Mouse (Mus musculus): ENCODE results near the gene Copg2. TPM values are rescaled to one million over a fixed set of nuclear protein-coding genes. Genes with fewer than 3 reads are reported as not detected.

Copg2 gene
- polyA plus RNA-seq (2015; fragmentation: Illumina TruSeq; extraction: RNeasy Lipid Tissue Mini Kit (QIAGEN cat#74804); ENCODE audit: low read depth, low replicate concordance), result 71.3 TPM

DNA sequence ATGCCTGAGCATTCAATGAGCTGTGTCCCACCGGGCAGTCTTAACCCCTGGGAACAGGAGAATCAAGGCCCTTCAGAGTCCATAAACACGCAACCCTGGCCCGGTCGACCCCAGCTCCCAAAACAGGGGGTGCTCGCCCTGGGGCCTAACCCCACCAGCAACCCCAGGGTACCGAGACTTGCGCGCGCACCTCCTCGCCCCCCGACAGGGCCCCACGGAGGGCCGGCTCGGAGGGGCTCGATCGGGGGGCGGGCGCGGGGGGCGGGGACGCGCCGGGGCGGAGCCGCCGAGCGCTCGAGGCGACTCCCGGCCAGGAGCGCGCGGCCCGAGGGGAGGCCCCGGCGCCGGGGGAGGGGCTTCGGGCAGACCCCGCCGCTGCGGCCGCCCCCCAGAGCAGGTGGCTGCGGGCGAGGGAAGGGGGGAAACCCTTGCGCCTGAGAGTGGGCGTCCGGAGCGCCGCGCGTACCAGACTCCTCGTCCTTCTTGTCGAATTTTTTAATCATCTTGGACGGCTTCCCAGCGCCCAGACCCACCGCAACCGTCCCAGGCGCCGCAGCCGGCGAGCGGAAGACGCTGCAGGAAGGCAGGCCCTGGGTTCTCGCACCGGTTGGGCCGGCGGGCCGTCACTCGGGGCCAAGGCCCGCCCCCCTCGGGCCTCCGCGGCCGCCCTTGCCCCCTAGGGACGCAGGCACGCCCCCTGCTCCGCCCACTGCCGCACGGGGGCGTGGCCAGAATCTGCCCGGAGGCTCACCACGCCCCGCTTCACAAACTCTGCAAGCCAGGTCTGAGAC lies at the start of gene Copg2:
Copg2 (minus strand) TSS at position 600 of the 791 bp plus-strand sequence.

DNA sequence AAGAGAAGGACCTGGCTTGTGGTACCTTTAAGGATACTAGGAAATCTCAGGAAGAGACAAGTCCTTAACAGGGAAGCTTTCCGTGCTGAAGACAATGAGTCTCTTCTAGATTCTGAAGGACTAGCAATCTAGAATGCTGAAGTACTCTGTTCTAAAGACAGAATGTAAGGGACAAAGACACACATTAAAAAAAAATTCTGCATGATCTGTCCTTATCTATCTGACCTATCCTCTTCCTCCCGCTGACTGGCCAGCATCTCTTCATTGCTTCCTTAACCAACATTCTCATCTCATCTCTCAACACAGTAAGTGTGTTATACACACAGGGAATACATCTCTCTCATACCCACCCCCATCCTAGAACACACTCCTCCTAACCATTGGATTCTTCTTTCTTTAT lies 18.9 kb upstream of the Copg2 start, which contains the start of gene Tsga13:
Tsga13 (minus strand) TSS at position 101 of the 400 bp plus-strand sequence.

DNA sequence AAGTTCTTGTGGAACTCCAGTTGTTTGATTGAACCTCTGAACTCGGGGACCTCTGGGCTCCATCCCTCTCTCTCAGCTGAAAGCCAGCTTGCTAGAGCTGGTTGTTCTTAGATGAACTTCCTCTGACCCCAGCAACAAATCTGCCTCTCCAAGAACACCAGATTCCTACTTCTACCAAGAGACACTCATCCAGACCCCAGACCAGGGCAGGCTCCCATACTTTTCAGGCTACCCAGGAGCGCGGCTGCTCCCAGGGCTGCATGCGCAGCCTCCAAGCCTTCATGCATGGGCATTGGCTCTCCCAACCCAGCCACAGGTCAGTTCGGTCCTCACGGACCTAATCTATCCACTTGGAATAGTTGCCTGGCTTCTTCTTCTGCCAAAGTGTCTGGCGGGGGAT lies 173.3 kb downstream of the Copg2 start, which contains the start of gene Mest:
Mest (plus strand) TSS at position 217 of the 400 bp plus-strand sequence.

Other genes starting within 250 kb of the Copg2 start
- gene Cep41, start 203.0 kb downstream of the Copg2 start, polyA plus RNA-seq (2015; fragmentation: Illumina TruSeq; extraction: RNeasy Lipid Tissue Mini Kit (QIAGEN cat#74804); ENCODE audit: low read depth, low replicate concordance), result 7.0 TPM
- 26.7 TPM for gene Mest, start 173.2 kb downstream of the Copg2 start, polyA plus RNA-seq (2015; fragmentation: Illumina TruSeq; extraction: RNeasy Lipid Tissue Mini Kit (QIAGEN cat#74804); ENCODE audit: low read depth, low replicate concordance)
- not detected for gene Tsga13, start 18.8 kb upstream of the Copg2 start, polyA plus RNA-seq (2015; fragmentation: Illumina TruSeq; extraction: RNeasy Lipid Tissue Mini Kit (QIAGEN cat#74804); ENCODE audit: low read depth, low replicate concordance)
- gene Klf14, start 62.3 kb upstream of the Copg2 start, polyA plus RNA-seq (2015; fragmentation: Illumina TruSeq; extraction: RNeasy Lipid Tissue Mini Kit (QIAGEN cat#74804); ENCODE audit: low read depth, low replicate concordance), result 0.33 TPM

Measured in brain, adult 10 weeks (tissue).